Mouse (Mus musculus) midbrain, embryonic 15.5 days (tissue): Measurements from ENCODE around the gene Srrm2. TPM values are rescaled to one million over a fixed set of nuclear protein-coding genes. Genes with fewer than 3 reads are reported as not detected.
"Not testable (repeated sequence)": the region's sequence is repeated elsewhere in the genome, so short reads cannot be mapped to it uniquely, and the experiment has no call there.

Experiments
- ATAC-seq: fragments of 200-750 bp; cut with Nextera tagmentation; replicated peaks from 2 replicates; pipeline ENCODE4 v1.8.0; 2017; ENCODE audit warnings: moderate TSS enrichment
- H3K27ac ChIP-seq: fragments of 300-500 bp; sonication (generic); 2 replicates; pipeline ENCODE4 v1.5.1; 2015; ENCODE audit warnings: mild to moderate bottlenecking, inconsistent platforms
- H3K27me3 ChIP-seq: fragments of 300-500 bp; sonication (generic); replicated peaks from 2 replicates; pipeline ENCODE4 v1.6.1; 2015; ENCODE audit warnings: inconsistent platforms
- H3K36me3 ChIP-seq: fragments of 300-500 bp; sonication (generic); replicated peaks from 2 replicates; pipeline ENCODE4 v1.6.1; 2015; ENCODE audit warnings: inconsistent platforms
- H3K4me1 ChIP-seq: fragments of 300-500 bp; sonication (generic); 2 replicates; pipeline ENCODE4 v1.6.1; 2015; ENCODE audit warnings: inconsistent platforms
- H3K4me2 ChIP-seq: fragments of 300-500 bp; sonication (generic); 2 replicates; pipeline ENCODE4 v1.6.1; 2015; ENCODE audit warnings: inconsistent platforms, mild to moderate bottlenecking, moderate library complexity
- H3K4me3 ChIP-seq: fragments of 300-500 bp; sonication (generic); 2 replicates; pipeline ENCODE4 v1.5.1; 2015; ENCODE audit warnings: mild to moderate bottlenecking, inconsistent platforms
- H3K9ac ChIP-seq: fragments of 300-500 bp; sonication (generic); 2 replicates; pipeline ENCODE4 v1.6.1; 2015; ENCODE audit warnings: mild to moderate bottlenecking, inconsistent platforms
- H3K9me3 ChIP-seq: fragments of 300-500 bp; sonication (generic); 2 replicates; pipeline ENCODE4 v1.6.1; 2016; ENCODE audit warnings: inconsistent platforms
- WGBS: fragments of 180-500 bp; shearing (Covaris S2); methylation state at CpG from one replicate; pipeline ENCODE4 v1.1.7; 2015; ENCODE audit warnings: mixed read lengths; 5-methylcytosine and 5-hydroxymethylcytosine counted together
- polyA plus RNA-seq: library from polyadenylated mRNA; unstranded; fragments of >200 nt; fragmentation: Nextera tagmentation; extraction: Ambion mirVana; gene quantifications from 2 replicates; pipeline ENCODE4 v1.2.1, GENCODE M21; 2015

Gene Srrm2
- polyA plus RNA-seq, 1 experiment from 2014 or later, result 579 TPM

DNA sequence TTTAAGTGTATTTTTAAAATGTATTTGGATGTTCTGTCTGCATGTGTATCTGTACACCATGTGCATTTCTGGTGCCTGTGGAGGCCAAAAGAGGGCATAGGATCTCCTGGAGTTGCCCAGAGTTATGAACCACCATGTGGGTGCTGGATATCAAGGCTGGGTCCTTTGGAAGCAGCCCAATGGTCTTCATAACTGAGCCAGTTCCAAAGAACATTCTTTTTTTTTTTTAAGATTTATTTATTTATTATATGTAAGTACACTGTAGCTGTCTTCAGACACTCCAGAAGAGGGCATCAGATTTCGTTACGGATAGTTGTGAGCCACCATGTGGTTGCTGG lies 18.1 kb upstream of the Srrm2 start:
- not testable (repeated sequence) for H3K36me3 ChIP-seq, H3K9ac ChIP-seq, ATAC-seq, H3K27me3 ChIP-seq, H3K9me3 ChIP-seq
- H3K4me2 ChIP-seq, result peak overlapping the region; percentile 69
- H3K4me3 ChIP-seq, result peak overlapping the region; percentile 94
- peaks cover 27% of the 10 kb centered on the region for H3K4me1 ChIP-seq
- 88% methylated on average over 2 of the region's 2 CpGs for WGBS
- peak overlapping the region; percentile 72 for H3K27ac ChIP-seq

GRCm38 (mm10) chr17:23773676-23774075 lies 16.7 kb upstream of the Srrm2 start:
- 0 out of 2 replicates have a peak, but pooled peaks cover 2% of the 10 kb centered on the region for H3K36me3 ChIP-seq
- H3K4me2 ChIP-seq, result no peak overlapping the region
- no peak overlapping the region for H3K4me3 ChIP-seq
- peaks cover 24% of the 10 kb centered on the region for H3K4me1 ChIP-seq
- no peak for ATAC-seq
- no peaks in the 10 kb centered on the region for H3K27me3 ChIP-seq
- H3K9ac ChIP-seq, result no peak overlapping the region
- WGBS, result 67% methylated on average over 6 of the region's 6 CpGs
- no peak overlapping the region for H3K27ac ChIP-seq
- H3K9me3 ChIP-seq, result no peaks in the 10 kb centered on the region

GRCm38 (mm10) chr17:23774090-23774489 lies 16.2 kb upstream of the Srrm2 start:
- H3K9ac ChIP-seq, result no peak overlapping the region

DNA sequence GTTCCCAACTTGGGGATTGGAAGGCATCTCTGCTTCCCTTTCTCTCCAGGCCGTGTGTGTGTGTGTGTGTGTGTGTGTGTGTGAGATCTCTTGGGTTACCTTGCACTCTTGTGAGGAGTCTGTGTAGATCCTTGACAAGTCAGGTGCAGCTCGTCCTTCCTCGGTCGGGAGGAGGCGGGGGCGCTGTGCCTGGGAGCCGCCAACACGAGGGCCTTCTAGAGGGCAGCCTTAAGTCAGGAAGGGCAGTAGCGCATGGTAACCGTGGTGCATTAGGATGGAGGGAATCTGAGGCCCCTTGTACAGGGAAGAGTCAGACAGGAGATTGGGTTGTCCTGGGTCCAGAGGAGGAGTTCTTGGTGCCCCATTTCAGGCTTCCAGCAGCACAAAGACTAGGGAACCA lies 14.1 kb upstream of the Srrm2 start:
- Histone ChIP-seq H3K27ac (no peak overlapping the region), H3K27me3 (no peaks in the 10 kb centered on the region)
- WGBS, result 76% methylated on average over 10 of the region's 10 CpGs

More at GRCm38 (mm10) chr17:23774090-23774489, 16.2 kb upstream of the Srrm2 start:
- no peaks in the 10 kb centered on the region for H3K27me3 ChIP-seq
- no peak overlapping the region for H3K4me2 ChIP-seq
- peaks cover 22% of the 10 kb centered on the region for H3K4me1 ChIP-seq
- H3K27ac ChIP-seq, result no peak overlapping the region
- 9% methylated on average over 12 of the region's 12 CpGs for WGBS
- no peaks in the 10 kb centered on the region for H3K9me3 ChIP-seq
- 0 out of 2 replicates have a peak, but pooled peaks cover 2% of the 10 kb centered on the region for H3K36me3 ChIP-seq
- H3K4me3 ChIP-seq, result no peak overlapping the region
- ATAC-seq, result no peak

GRCm38 (mm10) chr17:23777141-23777540 lies 13.2 kb upstream of the Srrm2 start:
- no peaks in the 10 kb centered on the region for H3K9me3 ChIP-seq
- no peak for ATAC-seq
- 0 out of 2 replicates have a peak, but pooled peaks cover 2% of the 10 kb centered on the region for H3K36me3 ChIP-seq
- H3K4me2 ChIP-seq, result no peak overlapping the region
- peaks cover 4% of the 10 kb centered on the region for H3K4me1 ChIP-seq
- no peaks in the 10 kb centered on the region for H3K27me3 ChIP-seq
- H3K4me3 ChIP-seq, result no peak overlapping the region
- no peak overlapping the region for H3K9ac ChIP-seq
- no peak overlapping the region for H3K27ac ChIP-seq
- WGBS, result 89% methylated on average over 2 of the region's 2 CpGs

More for the DNA sequence above, 14.1 kb upstream of the Srrm2 start:
- Histone ChIP-seq H3K36me3 (0 out of 2 replicates have a peak, but pooled peaks cover 2% of the 10 kb centered on the region), H3K4me2 (no peak overlapping the region), H3K4me3 (no peak overlapping the region), H3K4me1 (peaks cover 7% of the 10 kb centered on the region), H3K9ac (no peak overlapping the region), H3K9me3 (no peaks in the 10 kb centered on the region)
- no peak for ATAC-seq

DNA sequence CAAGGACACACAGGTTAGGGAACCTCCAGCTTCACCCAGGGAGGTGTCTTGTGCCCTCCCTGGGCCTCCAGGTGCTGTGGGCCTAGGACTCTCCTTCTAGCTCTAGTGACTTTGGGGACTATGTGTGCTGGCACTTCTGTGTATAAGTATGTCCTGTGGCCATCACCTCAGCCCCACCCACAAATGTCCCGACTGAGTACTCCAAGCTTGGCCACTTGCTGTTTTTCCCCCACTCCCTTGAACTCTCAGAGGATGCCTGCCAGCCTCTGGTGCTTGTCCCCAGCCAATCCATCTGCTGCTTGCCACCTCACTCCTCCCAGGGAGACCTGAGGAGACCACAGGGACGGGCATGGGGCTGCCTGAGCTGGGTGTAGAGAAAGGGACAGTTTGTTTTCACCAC lies 11.9 kb upstream of the Srrm2 start:
- 0 out of 2 replicates have a peak, but pooled peaks cover 3% of the 10 kb centered on the region for H3K4me1 ChIP-seq
- no peaks in the 10 kb centered on the region for H3K27me3 ChIP-seq
- H3K9ac ChIP-seq, result no peak overlapping the region
- H3K27ac ChIP-seq, result no peak overlapping the region
- no peaks in the 10 kb centered on the region for H3K9me3 ChIP-seq
- H3K4me3 ChIP-seq, result no peak overlapping the region
- no peak overlapping the region for H3K4me2 ChIP-seq
- WGBS, result 64% methylated on average over 2 of the region's 2 CpGs
- H3K36me3 ChIP-seq, result 0 out of 2 replicates have a peak, but pooled peaks cover 2% of the 10 kb centered on the region
- no peak for ATAC-seq

- peaks cover 13% of the 10 kb centered on the region for H3K4me1 ChIP-seq
- ATAC-seq, result no peak
- H3K9ac ChIP-seq, result no peak overlapping the region
- H3K4me2 ChIP-seq, result no peak overlapping the region
- no peaks in the 10 kb centered on the region for H3K36me3 ChIP-seq
- no peaks in the 10 kb centered on the region for H3K27me3 ChIP-seq
- no peaks in the 10 kb centered on the region for H3K9me3 ChIP-seq
- H3K27ac ChIP-seq, result no peak overlapping the region
- H3K4me3 ChIP-seq, result no peak overlapping the region
Observed at GRCm38 (mm10) chr17:23783352-23783751, 7.0 kb upstream of the Srrm2 start.

- Histone ChIP-seq H3K36me3 (no peaks in the 10 kb centered on the region), H3K4me1 (peaks cover 28% of the 10 kb centered on the region), H3K9me3 (no peaks in the 10 kb centered on the region), H3K27me3 (no peaks in the 10 kb centered on the region), H3K27ac (peak within 1 kb of the TSS; percentile 95), H3K4me3 (peak within 1 kb of the TSS; percentile 60), H3K9ac (peak within 1 kb of the TSS; percentile 83), H3K4me2 (peak within 1 kb of the TSS; percentile 72)
- 2% methylated on average over 41 of the region's 43 CpGs for WGBS
- peak; percentile 93 for ATAC-seq
Observed at GRCm38 (mm10) chr17:23785561-23786471, 4.5 kb upstream of the Srrm2 start, which contains the start of gene Flywch2. Gene Flywch2, minus strand, starts transcription at chr17:23786081.

GRCm38 (mm10) chr17:23786510-23786931 lies 3.8 kb upstream of the Srrm2 start:
- Histone ChIP-seq H3K27me3 (no peaks in the 10 kb centered on the region), H3K4me2 (peak overlapping the region; percentile 72), H3K9ac (peak overlapping the region; percentile 45), H3K27ac (peak overlapping the region; percentile 95), H3K4me3 (peak overlapping the region; percentile 60), H3K36me3 (no peaks in the 10 kb centered on the region), H3K4me1 (peaks cover 35% of the 10 kb centered on the region), H3K9me3 (no peaks in the 10 kb centered on the region)
- 14% methylated on average over 13 of the region's 13 CpGs for WGBS
- ATAC-seq, result peak; percentile 72

GRCm38 (mm10) chr17:23788973-23789372 lies 1.4 kb upstream of the Srrm2 start:
- ATAC-seq, result no peak

DNA sequence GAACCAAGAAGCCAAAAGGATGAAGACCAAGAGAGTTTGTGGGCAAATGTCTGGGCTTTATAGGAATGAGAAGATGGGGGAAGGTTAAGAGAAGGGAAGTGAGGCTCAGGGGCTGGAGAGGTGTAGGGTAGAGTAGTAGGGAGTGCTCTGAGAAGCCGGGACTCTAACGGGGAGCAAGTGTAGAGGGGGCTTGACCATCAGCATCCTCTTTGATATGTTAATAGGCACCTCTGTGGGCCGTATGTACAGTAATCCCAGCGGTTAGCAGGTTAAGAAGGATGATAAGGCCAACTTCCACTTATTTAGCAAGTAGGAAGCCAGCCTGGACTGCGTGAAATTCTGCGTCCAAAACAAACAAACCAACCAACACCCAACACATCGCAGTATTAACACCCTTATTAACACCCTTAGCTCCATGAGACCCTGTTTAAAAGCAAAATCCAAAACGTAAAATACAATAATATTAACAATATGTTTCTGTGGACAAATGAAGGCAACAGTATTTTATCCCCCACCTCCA lies 523 bp upstream of the Srrm2 start:
- Histone ChIP-seq H3K27ac (peak overlapping the region; percentile 95), H3K9me3 (no peaks in the 10 kb centered on the region), H3K27me3 (no peaks in the 10 kb centered on the region), H3K4me3 (peak overlapping the region; percentile 45), H3K4me1 (peaks cover 47% of the 10 kb centered on the region), H3K4me2 (peak overlapping the region; percentile 65), H3K9ac (peak overlapping the region; percentile 69), H3K36me3 (no peaks in the 10 kb centered on the region)
- WGBS, result 4% methylated on average over 8 of the region's 8 CpGs
- ATAC-seq, result no peak

More at GRCm38 (mm10) chr17:23788973-23789372, 1.4 kb upstream of the Srrm2 start:
- Histone ChIP-seq H3K9ac (no peak overlapping the region), H3K4me1 (peaks cover 47% of the 10 kb centered on the region), H3K4me3 (no peak overlapping the region), H3K36me3 (no peaks in the 10 kb centered on the region), H3K9me3 (no peaks in the 10 kb centered on the region), H3K4me2 (no peak overlapping the region), H3K27ac (no peak overlapping the region), H3K27me3 (no peaks in the 10 kb centered on the region)
- WGBS, result 92% methylated on average over 4 of the region's 4 CpGs

DNA sequence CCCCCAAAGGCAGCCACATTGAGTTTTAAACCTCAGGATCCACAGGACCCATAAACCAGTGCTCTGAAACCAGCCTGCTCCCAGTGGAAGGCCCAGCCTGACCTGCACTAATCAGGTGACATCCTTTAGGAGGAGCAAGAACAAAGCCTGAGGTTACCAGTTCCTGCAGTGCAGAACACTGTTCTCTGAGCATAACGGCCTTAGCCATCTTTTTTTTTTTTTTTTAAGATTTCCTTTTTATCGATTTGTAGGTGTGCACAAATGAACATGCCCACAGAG lies 686 bp downstream of the Srrm2 start:
- Histone ChIP-seq H3K9ac (peak overlapping the region; percentile 69), H3K4me3 (peak overlapping the region; percentile 45), H3K4me1 (peaks cover 40% of the 10 kb centered on the region), H3K27ac (peak overlapping the region; percentile 95), H3K36me3 (no peaks in the 10 kb centered on the region), H3K4me2 (peak overlapping the region; percentile 65), H3K9me3 (no peaks in the 10 kb centered on the region), H3K27me3 (no peaks in the 10 kb centered on the region)
- WGBS, result 46% methylated on average over 2 of the region's 2 CpGs
- ATAC-seq, result no peak
